Mouse (Mus musculus) CD4-positive helper T cell, adult 2 months (primary cell): ENCODE measurements around the gene Man1a.

Experiments
- DNase-seq: peaks from one replicate; pipeline ENCODE4 v3.0.0-alpha.2; 2012; ENCODE audit warnings: low read depth, missing footprints, low spot score

The Man1a gene

GRCm38 (mm10) chr10:54017904-54018454, 58.4 kb downstream of the Man1a start:
- no peak for DNase-seq

DNA sequence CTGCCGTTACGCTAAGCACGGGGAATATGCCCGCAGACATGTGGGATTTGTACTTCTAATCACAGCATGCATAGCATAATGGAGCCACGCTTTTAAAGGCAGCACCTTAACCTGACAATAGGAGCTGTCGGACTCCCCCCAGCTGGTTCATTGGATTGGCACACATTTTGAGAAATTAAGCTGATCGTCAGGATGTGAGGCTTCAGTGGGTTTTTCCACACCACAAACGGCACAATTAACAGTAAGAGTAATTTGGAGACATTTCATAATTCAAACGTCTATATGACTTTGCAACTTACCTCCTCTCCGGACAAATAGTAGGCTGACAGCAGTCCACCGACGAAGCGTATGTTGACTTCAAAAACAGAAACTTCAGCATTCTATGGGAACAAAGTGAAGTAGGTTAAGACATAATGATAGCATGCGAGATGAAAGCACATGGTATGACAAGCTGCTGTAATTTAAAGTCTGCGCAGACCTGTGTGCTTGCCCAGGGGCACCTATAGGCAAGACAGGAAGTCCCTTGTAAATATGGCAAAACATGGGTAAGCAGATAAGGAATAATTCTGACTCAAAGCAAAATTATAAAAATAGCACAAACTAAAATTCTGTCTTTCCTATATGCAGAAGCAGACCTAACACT, 62.2 kb downstream of the Man1a start:
- no peak for DNase-seq

- DNase-seq = no peak
Observed at GRCm38 (mm10) chr10:54013143-54013791, 63.1 kb downstream of the Man1a start.

- no peak for DNase-seq
Observed at GRCm38 (mm10) chr10:54009154-54009553, 67.3 kb downstream of the Man1a start.

DNA sequence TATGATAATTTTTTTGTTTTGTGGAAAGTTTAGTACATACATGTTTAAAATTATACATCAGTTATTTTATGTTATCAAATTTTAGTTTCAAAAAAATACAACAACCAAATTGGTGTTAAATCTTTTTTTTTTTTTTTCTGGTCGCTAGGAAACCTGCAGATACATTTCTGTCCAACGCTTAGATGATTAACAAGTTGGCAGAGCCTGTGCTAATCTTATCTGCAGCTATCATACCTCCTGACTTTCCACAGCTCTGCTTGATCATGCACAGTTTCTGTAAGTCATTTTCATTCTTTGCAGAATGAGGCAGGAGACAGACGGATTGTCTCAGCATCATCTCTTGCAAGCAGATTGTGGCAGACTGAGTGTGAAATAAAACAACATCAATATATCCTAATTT, 69.5 kb downstream of the Man1a start:
- DNase-seq = no peak

GRCm38 (mm10) chr10:54005847-54006246, 70.6 kb downstream of the Man1a start:
- peak; percentile 40 for DNase-seq

- DNase-seq = no peak
Observed at GRCm38 (mm10) chr10:54002936-54003335, 73.5 kb downstream of the Man1a start.

DNA sequence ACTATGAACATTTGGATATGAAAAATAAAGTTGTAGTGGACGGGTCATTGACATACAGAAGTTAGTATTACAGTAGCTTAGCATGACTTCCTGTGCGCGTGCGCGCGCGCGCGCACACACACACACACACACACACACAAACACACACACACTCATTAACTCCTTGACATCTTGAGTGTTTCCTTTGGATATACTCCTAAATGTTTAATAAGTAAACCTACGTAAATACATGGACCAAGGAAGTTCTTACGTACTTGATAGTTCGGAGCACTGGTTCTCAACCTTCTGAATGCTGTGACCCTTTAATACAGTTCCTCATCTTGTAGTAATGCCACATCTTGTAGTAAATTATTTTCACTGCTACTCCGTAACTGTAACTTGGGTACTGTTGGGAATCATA, 79.1 kb downstream of the Man1a start:
- no peak for DNase-seq

DNA sequence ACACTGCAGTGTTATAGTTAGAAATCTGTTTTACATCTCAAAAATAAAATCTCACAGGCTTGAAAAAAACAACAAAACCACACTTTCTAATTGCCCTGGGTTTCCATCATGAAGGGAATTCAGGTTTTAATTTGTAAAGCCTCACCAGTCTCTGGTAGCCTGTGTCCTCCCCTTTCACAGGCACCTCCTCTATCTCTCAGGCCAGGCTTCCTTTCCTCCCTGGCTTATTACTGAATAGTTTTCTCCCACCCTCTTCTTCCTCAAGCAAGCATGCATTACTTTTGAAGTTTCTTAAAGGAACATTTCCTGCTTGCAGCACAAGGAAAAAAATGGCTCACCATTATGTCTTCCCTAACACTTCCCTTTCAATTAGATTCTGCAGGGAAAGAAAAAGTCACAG, 80.2 kb downstream of the Man1a start:
- DNase-seq = no peak

DNA sequence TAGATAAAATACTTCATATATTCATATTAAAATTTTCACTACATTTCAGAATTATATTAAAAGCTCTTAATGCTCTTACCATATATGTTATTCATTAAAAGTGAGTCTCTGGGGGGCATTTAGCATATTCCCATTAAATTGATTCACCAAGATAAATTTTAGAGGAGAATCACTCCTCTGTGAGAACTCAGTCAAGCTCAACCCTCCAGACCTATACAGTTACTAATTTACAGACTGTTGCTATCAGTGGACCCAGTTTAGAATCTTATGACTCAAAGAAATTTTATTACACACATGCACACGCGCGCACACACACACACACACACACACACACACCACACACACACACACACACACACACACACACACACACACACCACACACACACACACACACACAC, 81.8 kb downstream of the Man1a start:
- DNase-seq = no peak

- DNase-seq = no peak
Observed at GRCm38 (mm10) chr10:53990434-53990833, 86.0 kb downstream of the Man1a start.

- no peak for DNase-seq
Observed at GRCm38 (mm10) chr10:53984894-53985293, 91.5 kb downstream of the Man1a start.

DNA sequence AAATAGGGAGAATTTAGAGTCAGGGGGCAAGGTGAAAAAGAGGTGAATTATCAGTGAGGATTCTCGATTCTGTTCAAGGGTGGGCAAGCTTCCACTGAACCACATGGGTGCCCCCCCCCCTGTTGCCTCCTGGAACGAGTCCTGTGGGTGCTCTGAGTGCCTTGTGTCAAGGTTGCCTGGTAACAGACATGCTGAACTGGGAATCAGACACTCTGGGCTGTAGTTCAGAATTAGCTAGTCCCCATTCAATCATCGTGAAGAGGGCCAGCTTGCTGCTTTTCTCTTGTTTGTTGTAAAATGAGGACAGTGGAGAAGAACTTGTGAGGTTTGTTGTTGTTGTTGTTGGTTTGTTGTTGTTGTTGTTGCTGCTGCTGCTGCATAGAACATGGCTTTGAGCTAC, 92.3 kb downstream of the Man1a start:
- no peak for DNase-seq

- no peak for DNase-seq
Observed at GRCm38 (mm10) chr10:53978647-53979046, 97.8 kb downstream of the Man1a start.

GRCm38 (mm10) chr10:53974180-53974579, 102.2 kb downstream of the Man1a start:
- DNase-seq = no peak

DNA sequence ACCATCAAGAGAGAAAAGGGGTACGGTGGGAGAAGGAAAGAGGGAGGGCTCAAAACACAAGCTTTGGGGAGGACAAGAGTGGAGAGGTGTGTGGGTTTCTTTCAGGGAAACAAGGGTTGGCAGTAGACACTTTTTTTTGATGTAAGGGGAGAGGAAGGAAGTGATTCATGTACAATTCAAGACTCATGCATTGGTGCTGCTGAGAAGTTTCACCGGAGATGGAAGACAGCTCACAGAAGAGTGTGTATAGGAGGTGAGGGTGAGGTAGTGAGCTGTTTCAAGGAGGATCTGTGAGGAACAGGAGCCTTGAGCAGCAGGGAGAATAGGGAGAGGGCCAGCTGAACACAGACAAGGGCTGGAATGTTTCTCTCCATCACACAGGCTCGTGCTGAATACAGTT, 116.7 kb downstream of the Man1a start:
- peak; percentile 10 for DNase-seq

- no peak for DNase-seq
Observed at GRCm38 (mm10) chr10:53941597-53941996, 134.8 kb downstream of the Man1a start.

DNA sequence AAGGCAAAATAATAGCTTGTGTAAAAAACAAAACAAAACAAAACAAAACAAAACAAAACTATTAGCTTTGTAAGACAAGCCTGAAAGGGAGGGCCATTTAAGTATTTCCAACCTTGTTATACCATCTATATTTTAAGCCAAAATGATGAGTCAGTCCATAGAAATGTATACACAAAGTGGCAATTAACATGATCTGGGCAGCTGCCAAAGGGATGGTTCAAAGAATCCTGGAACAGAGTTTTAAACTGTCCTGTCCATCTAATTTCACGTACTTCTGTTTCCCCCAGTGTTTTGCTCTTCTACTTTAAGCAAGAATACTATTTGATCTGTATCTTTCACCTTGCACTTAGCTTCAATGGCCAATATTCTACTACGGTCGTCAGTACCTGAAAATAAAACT, 138.2 kb downstream of the Man1a start:
- no peak for DNase-seq

DNA sequence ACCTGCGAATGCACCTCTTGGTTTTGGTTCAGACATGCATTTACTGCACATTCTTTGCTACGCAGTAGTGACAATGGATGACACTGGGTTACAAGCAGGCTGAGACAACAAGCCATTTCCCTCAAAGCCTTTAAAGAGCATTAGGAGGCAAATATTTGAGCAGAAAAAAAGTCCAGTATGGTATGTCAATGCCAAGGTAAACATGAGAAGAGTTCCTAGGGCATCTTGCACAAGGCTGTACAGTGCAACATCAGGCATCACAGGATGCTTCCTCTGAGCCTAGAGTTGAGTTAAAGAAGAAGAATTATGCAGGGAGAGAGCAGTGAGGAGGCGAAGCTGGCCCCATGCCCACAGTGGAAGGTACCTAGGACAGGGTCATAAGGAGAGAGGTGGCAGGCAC, 140.3 kb downstream of the Man1a start:
- no peak for DNase-seq

DNA sequence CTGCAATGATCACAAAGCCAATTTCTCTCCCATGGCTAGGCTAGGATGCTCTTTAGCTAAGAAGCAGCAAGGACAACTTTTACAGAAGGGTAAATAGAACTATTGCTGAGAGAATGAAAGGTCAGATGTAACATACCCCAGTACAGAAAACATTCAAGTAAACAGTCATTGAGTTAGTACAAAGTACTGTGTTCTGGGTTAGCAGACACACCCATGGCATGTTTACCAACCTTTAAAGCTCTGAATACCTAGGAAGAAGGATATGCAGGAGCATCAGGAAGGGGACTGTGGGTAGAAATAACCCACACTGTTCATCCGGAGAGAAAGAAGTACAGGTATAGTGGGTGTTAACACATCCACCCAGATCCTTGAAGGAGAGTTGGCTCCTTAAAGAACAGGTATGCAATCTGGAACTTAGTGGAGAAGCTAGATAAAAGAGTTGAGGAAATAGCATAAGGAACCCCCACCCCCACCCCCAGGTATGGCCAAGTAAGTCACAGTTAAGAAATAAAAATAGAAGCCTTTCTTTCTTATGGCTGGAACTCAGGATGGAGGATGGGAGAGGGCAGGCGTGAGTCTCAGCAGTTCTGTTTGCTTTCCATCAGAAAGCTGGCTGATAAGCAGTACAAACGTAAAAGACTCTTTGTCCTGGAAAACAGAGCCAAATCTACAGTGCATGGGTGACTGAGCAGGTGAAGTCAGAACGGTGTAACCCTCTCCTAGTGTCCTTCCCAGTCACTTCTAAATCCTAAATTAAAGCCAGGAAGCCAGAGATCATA, 146.5 kb downstream of the Man1a start:
- DNase-seq = no peak

GRCm38 (mm10) chr10:53927904-53928303, 148.5 kb downstream of the Man1a start:
- no peak for DNase-seq

DNA sequence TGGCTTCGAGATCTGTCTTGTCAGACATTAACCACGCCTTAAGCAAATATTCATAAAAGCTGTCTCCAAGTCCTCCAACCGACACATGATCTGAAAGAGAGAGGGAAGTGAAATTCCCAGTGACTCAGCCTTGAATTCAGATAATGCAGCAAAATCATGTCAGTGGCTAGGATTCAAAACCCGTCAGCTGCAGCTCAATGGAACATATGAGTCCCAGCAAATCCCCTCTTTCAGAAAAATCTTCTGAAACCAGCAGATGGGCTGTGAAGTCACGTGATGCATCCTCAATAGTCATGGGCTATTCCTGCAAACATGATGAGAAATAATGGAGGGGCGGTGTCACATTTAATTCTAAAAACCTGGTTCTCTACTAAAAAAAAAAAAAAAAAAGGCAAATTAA, 151.0 kb downstream of the Man1a start:
- no peak for DNase-seq

- DNase-seq = no peak
Observed at GRCm38 (mm10) chr10:53922236-53922635, 154.2 kb downstream of the Man1a start.
